Comparison of ENCODE assay signal across 8 mouse cellular contexts in genomic region chr4:155601091-155601996, GRCm38 (mm10). TPM values are rescaled to one million over a fixed set of nuclear protein-coding genes. Genes with fewer than 3 reads are reported as not detected.
A peak's percentile ranks its signal among the peaks of the same experiment; 100 is the strongest.
DNase-seq lines count a peak whose midpoint lies in the region; ATAC-seq and TF ChIP-seq lines count a peak whose summit lies in the region.

TSS of gene Slc35e2 (plus strand) at chr4:155601416.

- H3K4me2 ChIP-seq in forebrain, embryonic 13.5 days, result peak within 1 kb of the TSS; percentile 92
- peak within 1 kb of the TSS; percentile 93 for H3K4me2 ChIP-seq in liver, postnatal 0 days (ENCODE audit: low read depth, low read length)
- peak within 1 kb of the TSS; percentile 80 for H3K4me2 ChIP-seq in neural tube, embryonic 14.5 days (ENCODE audit: low read depth, low read length)

- H3K27me3 ChIP-seq in E14TG2a.4 (ENCODE audit: insufficient read depth, low read length), result no peaks in the 10 kb centered on the region
- H3K27me3 ChIP-seq in forebrain, embryonic 13.5 days, result 0 out of 2 replicates have a peak, but pooled peaks cover 3% of the 10 kb centered on the region
- H3K27me3 ChIP-seq in liver, postnatal 0 days (ENCODE audit: insufficient read depth, low read length), result no peaks in the 10 kb centered on the region
- H3K27me3 ChIP-seq in neural tube, embryonic 14.5 days (ENCODE audit: control insufficient read depth, insufficient read depth, low read length), result no peaks in the 10 kb centered on the region; the same call in 1 of the 2 replicates

- H3K27ac ChIP-seq in forebrain, embryonic 13.5 days, result peak within 1 kb of the TSS; percentile 99
- H3K27ac ChIP-seq in liver, postnatal 0 days (ENCODE audit: low read depth), result peak within 1 kb of the TSS; percentile 98
- H3K27ac ChIP-seq in neural tube, embryonic 14.5 days (ENCODE audit: low read depth, low read length), result peak within 1 kb of the TSS; percentile 100

- DNase-seq in c-Kit-positive CD71-positive TER-119-positive erythroid progenitor cells, embryonic 14.5 days (ENCODE audit: low spot score), result peak; percentile 94
- DNase-seq in heart, postnatal 10 days, result peak; percentile 95
- DNase-seq in large intestine, adult 2 months (ENCODE audit: low read depth, low spot score), result peak; percentile 58
- peak; percentile 98 for DNase-seq in liver, postnatal 0 days
- peak; percentile 98 for DNase-seq in testis, postnatal 10 days (ENCODE audit: low spot score)

- 0 out of 2 replicates have a peak, but pooled peaks have one; percentile 0 for TF ChIP-seq EP300 in liver, postnatal 0 days (IDR thresholded peaks at IDR 0.05; ENCODE audit: low read depth)

- H3K36me3 ChIP-seq in E14TG2a.4 (ENCODE audit: insufficient read depth, low read length), result peaks cover 37% of the 10 kb centered on the region
- H3K36me3 ChIP-seq in forebrain, embryonic 13.5 days (ENCODE audit: poor library complexity, severe bottlenecking), result peaks cover 19% of the 10 kb centered on the region; the same call in 1 of the 2 replicates
- H3K36me3 ChIP-seq in liver, postnatal 0 days (replicated peaks; ENCODE audit: insufficient read depth, low read length), result 0 out of 2 replicates have a peak, but pooled peaks cover 2% of the 10 kb centered on the region
- peaks cover 4% of the 10 kb centered on the region; the same call in 1 of the 2 replicates for H3K36me3 ChIP-seq in neural tube, embryonic 14.5 days (ENCODE audit: control insufficient read depth, insufficient read depth, low read length)

- H3K9ac ChIP-seq in forebrain, embryonic 13.5 days, result peak within 1 kb of the TSS; percentile 97
- H3K9ac ChIP-seq in liver, postnatal 0 days (replicated peaks), result peak within 1 kb of the TSS; percentile 90
- peak within 1 kb of the TSS; percentile 95 for H3K9ac ChIP-seq in neural tube, embryonic 14.5 days (replicated peaks; ENCODE audit: low read depth, low read length)

- H3K9me3 ChIP-seq in E14TG2a.4 (ENCODE audit: low read length), result no peaks in the 10 kb centered on the region
- H3K9me3 ChIP-seq in forebrain, embryonic 13.5 days (replicated peaks), result no peaks in the 10 kb centered on the region
- H3K9me3 ChIP-seq in liver, postnatal 0 days (ENCODE audit: low read length), result no peaks in the 10 kb centered on the region
- H3K9me3 ChIP-seq in neural tube, embryonic 14.5 days (ENCODE audit: control insufficient read depth, low read length), result no peaks in the 10 kb centered on the region

- peak within 1 kb of the TSS; percentile 96 for H3K4me3 ChIP-seq in E14TG2a.4 (replicated peaks; ENCODE audit: low read length)
- peak within 1 kb of the TSS; percentile 96 for H3K4me3 ChIP-seq in forebrain, embryonic 13.5 days
- peak within 1 kb of the TSS; percentile 95 for H3K4me3 ChIP-seq in liver, postnatal 0 days (ENCODE audit: low read depth, low read length)
- peak within 1 kb of the TSS; percentile 95 for H3K4me3 ChIP-seq in neural tube, embryonic 14.5 days (ENCODE audit: low read depth, low read length)

- ATAC-seq in forebrain, embryonic 13.5 days, result peak; percentile 96
- peak; percentile 93 for ATAC-seq in liver, postnatal 0 days
- peak; percentile 95 for ATAC-seq in neural tube, embryonic 14.5 days (ENCODE audit: low read depth)

- under 1% methylated on average over 53 of the region's 65 CpGs for WGBS in forebrain, embryonic 13.5 days
- under 1% methylated on average over 65 of the region's 65 CpGs for WGBS in large intestine, adult 2 months
- WGBS in liver, postnatal 0 days (ENCODE audit: insufficient replicate concordance), result under 1% methylated on average over 65 of the region's 65 CpGs
- WGBS in neural tube, embryonic 14.5 days, result under 1% methylated on average over 58 of the region's 65 CpGs

- peaks cover 47% of the 10 kb centered on the region for H3K4me1 ChIP-seq in E14TG2a.4 (replicated peaks; ENCODE audit: low read depth, low read length)
- H3K4me1 ChIP-seq in forebrain, embryonic 13.5 days, result peaks cover 17% of the 10 kb centered on the region
- H3K4me1 ChIP-seq in liver, postnatal 0 days (ENCODE audit: insufficient read depth), result peaks cover 39% of the 10 kb centered on the region
- H3K4me1 ChIP-seq in neural tube, embryonic 14.5 days (ENCODE audit: control insufficient read depth, insufficient read depth, low read length), result peaks cover 5% of the 10 kb centered on the region

- no peak for TF ChIP-seq CTCF in E14TG2a.4 (conservative IDR thresholded peaks at IDR 0.05; ENCODE audit: low read length)
- TF ChIP-seq CTCF in liver, postnatal 0 days (IDR thresholded peaks at IDR 0.05; ENCODE audit: low read depth), result peak; percentile 50

- intact Hi-C loops in heart, postnatal 10 days (cut with DNase I), result no loop called here

RNA-seq across cellular contexts. Expression of gene Slc35e2, which starts in this region (rescaled TPM):
- polyA plus RNA-seq in forebrain, embryonic 13.5 days (2015; fragmentation: Nextera tagmentation; extraction: Ambion mirVana), result 10.6 and 10.7 TPM in 2 replicates
- 10 to 100 TPM; 12.2 to 13.1 TPM for total RNA-seq in heart, postnatal 10 days (2021)
- 11.4 and 23.7 TPM in 2 replicates for polyA plus RNA-seq in large intestine, adult 2 months (2012; rRNA removed)
- 5.4 and 5.6 TPM in 2 replicates for polyA plus RNA-seq in liver, postnatal 0 days (2015; fragmentation: Nextera tagmentation; extraction: Ambion mirVana)
- polyA plus RNA-seq in neural tube, embryonic 14.5 days (2014; fragmentation: Nextera tagmentation; extraction: Ambion mirVana), result 21.0 and 21.4 TPM in 2 replicates

Comparison
In these comparisons a context has a peak if more than half of its experiments do, and no peak if none do; other contexts are left out.
1. Peak in every context shown above with its lines: DNase-seq, ATAC-seq, H3K4me3 ChIP-seq and H3K27ac ChIP-seq.